Mouse (Mus musculus) liver, embryonic 16.5 days (tissue): ENCODE measurements around the gene Lpcat1. TPM values are rescaled to one million over a fixed set of nuclear protein-coding genes. Genes with fewer than 3 reads are reported as not detected.

Experiments
- ATAC-seq: fragments of 200-750 bp; cut with Nextera tagmentation; 2 replicates; pipeline ENCODE4 v1.8.0; 2017; ENCODE audit warnings: low read depth, mild to moderate bottlenecking, moderate number of reproducible peaks, moderate library complexity
- H3K27ac ChIP-seq: fragments of 300-500 bp; sonication (generic); 2 replicates; pipeline ENCODE4 v1.5.1; 2014; ENCODE audit warnings: mild to moderate bottlenecking, low read length
- H3K27me3 ChIP-seq: fragments of 300-500 bp; sonication (generic); 2 replicates; pipeline ENCODE4 v1.6.1; 2014; ENCODE audit warnings: low read depth, low read length, mixed read lengths; ENCODE audit not compliant: control insufficient read depth, insufficient read depth
- H3K36me3 ChIP-seq: fragments of 300-500 bp; sonication (generic); 2 replicates; pipeline ENCODE4 v1.6.1; 2014; ENCODE audit warnings: mild to moderate bottlenecking; ENCODE audit not compliant: control insufficient read depth, insufficient read depth
- H3K4me1 ChIP-seq: fragments of 300-500 bp; sonication (generic); 2 replicates; pipeline ENCODE4 v1.6.1; 2014; ENCODE audit warnings: low read depth, low read length, mixed read lengths; ENCODE audit not compliant: control insufficient read depth
- H3K4me2 ChIP-seq: fragments of 300-500 bp; sonication (generic); 2 replicates; pipeline ENCODE4 v1.6.1; 2014; ENCODE audit warnings: low read depth, low read length, mixed read lengths
- H3K4me3 ChIP-seq: fragments of 300-500 bp; sonication (generic); 2 replicates; pipeline ENCODE4 v1.5.1; 2014; ENCODE audit warnings: low read depth, mild to moderate bottlenecking, low read length
- H3K9ac ChIP-seq: fragments of 300-500 bp; sonication (generic); 2 replicates; pipeline ENCODE4 v1.6.1; 2014; ENCODE audit warnings: low read depth, low read length
- H3K9me3 ChIP-seq: fragments of 300-500 bp; sonication (generic); replicated peaks from 2 replicates; pipeline ENCODE4 v1.6.1; 2016; ENCODE audit warnings: low read length; ENCODE audit not compliant: control insufficient read depth
- WGBS: fragments of 180-500 bp; shearing (Covaris S2); extraction: QIAGEN DNeasy Blood & Tissue Kit; methylation state at CpG from one replicate; pipeline ENCODE4 v1.1.7; 2014; ENCODE audit not compliant: insufficient replicate concordance; 5-methylcytosine and 5-hydroxymethylcytosine counted together
- polyA plus RNA-seq: library from polyadenylated mRNA; unstranded; fragments of >200 nt; fragmentation: Nextera tagmentation; extraction: Ambion mirVana; gene quantifications from 2 replicates; pipeline ENCODE4 v1.2.1, GENCODE M21; 2015

The Lpcat1 gene
- 59.4 and 64.7 TPM in 2 replicates for polyA plus RNA-seq

DNA sequence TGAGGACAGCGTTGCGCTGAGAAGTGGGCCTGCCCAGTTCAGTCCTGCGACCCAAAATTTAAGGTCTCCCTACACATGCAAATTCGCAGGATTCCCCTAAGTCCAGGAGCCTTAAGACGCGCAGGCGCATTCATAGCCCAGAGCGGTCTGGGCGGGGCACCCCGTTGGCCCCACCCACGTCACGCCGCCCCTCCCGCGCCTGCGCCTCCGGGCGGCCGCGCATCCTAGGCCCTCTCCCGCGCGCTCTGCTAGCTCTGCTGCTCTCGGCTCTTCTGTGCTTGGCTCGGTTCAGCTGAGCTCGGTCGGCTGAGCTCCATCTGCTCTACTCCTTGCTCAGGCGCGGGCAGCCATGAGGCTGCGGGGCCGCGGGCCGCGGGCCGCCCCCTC lies at the start of gene Lpcat1:
Lpcat1 (plus strand) TSS at position 164 of the 387 bp plus-strand sequence.
- Histone ChIP-seq H3K4me1 (peaks cover 43% of the 10 kb centered on the region), H3K27me3 (no peaks in the 10 kb centered on the region)
- WGBS = under 1% methylated on average over 35 of the region's 35 CpGs

DNA sequence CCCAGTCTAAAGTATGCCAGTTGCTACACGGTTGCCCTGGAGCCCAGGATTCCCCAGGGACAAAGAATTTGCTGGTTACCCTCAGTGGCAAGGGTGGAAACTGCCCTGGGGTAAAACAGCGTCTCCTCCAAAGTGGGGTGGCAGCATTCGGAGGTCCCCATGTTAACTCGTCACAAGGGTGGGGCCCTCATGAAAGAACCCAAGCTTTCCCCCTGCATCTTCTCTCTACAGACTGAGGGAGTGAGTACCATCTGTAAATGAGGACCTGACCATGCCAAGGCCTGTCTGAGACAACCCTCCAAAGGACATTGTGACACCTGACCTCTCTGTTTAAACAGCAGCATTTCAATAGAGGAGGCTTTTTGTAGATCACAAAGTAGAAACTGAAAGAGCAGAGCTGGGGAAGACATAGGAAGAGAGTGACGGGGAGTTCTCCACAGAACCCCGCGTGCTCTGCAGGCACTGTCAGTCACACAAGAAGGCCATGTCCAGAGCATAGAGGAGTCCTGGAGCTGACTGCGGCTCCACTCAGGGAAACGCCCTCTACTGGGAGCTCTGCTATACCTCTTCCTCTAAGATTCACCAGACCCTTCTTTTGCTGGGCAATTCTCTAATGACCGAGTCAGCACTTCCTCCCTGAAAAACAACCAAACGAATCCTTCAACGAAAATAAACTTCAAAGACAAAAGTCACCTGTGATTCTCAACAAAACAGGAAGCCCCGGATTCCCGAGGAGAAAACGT lies 49.3 kb upstream of the Lpcat1 start:
- no peak overlapping the region for H3K9ac ChIP-seq
- WGBS = 28% methylated on average over 15 of the region's 15 CpGs
- H3K4me3 ChIP-seq = no peak overlapping the region
- ATAC-seq = no peak
- no peak overlapping the region for H3K4me2 ChIP-seq
- no peaks in the 10 kb centered on the region; the same call in none of the 2 replicates for H3K27me3 ChIP-seq
- H3K9me3 ChIP-seq = no peaks in the 10 kb centered on the region
- no peaks in the 10 kb centered on the region; the same call in 1 of the 2 replicates for H3K4me1 ChIP-seq
- H3K36me3 ChIP-seq = no peaks in the 10 kb centered on the region
- no peak overlapping the region for H3K27ac ChIP-seq

More for the DNA sequence above, at the start of gene Lpcat1:
- Histone ChIP-seq H3K4me3 (peak within 1 kb of the TSS; percentile 96), H3K9ac (peak within 1 kb of the TSS; percentile 97), H3K36me3 (peaks cover 8% of the 10 kb centered on the region), H3K27ac (peak within 1 kb of the TSS; percentile 98), H3K9me3 (no peaks in the 10 kb centered on the region), H3K4me2 (peak within 1 kb of the TSS; percentile 73)
- ATAC-seq = peak; percentile 92

GRCm38 (mm10) chr13:73418297-73418696 lies 48.7 kb upstream of the Lpcat1 start:
- H3K4me2 ChIP-seq = no peak overlapping the region

DNA sequence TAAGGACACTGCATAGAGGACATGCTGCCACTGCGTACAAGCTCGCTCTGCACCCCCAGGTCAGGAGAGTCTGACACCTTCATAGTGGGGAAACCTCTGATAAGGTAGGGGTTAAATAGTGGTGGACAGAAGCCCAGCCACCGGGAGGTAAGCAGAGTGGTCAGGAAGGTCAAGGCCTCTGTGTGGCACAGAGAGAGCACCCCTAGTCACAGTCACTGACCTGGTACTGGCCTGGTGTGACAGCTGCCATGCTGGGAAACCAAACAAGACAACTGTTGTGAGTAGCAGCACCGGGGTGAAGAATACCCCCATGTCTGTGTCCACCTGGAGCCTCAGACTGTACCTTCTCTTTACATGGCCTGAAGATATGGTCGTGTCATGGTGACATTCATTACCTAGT lies 47.8 kb upstream of the Lpcat1 start:
- Histone ChIP-seq H3K9ac (no peak overlapping the region), H3K4me2 (no peak overlapping the region), H3K27ac (no peak overlapping the region), H3K9me3 (no peaks in the 10 kb centered on the region), H3K4me1 (no peaks in the 10 kb centered on the region; the same call in 1 of the 2 replicates), H3K4me3 (no peak overlapping the region), H3K36me3 (no peaks in the 10 kb centered on the region), H3K27me3 (peaks cover 4% of the 10 kb centered on the region)
- ATAC-seq = no peak
- 60% methylated on average over 5 of the region's 5 CpGs for WGBS

More at GRCm38 (mm10) chr13:73418297-73418696, 48.7 kb upstream of the Lpcat1 start:
- H3K4me3 ChIP-seq = no peak overlapping the region
- H3K36me3 ChIP-seq = no peaks in the 10 kb centered on the region
- H3K27me3 ChIP-seq = peaks cover 4% of the 10 kb centered on the region
- no peaks in the 10 kb centered on the region for H3K9me3 ChIP-seq
- no peak for ATAC-seq
- H3K27ac ChIP-seq = no peak overlapping the region
- 65% methylated on average over 12 of the region's 12 CpGs for WGBS
- H3K9ac ChIP-seq = no peak overlapping the region
- H3K4me1 ChIP-seq = no peaks in the 10 kb centered on the region; the same call in 1 of the 2 replicates

DNA sequence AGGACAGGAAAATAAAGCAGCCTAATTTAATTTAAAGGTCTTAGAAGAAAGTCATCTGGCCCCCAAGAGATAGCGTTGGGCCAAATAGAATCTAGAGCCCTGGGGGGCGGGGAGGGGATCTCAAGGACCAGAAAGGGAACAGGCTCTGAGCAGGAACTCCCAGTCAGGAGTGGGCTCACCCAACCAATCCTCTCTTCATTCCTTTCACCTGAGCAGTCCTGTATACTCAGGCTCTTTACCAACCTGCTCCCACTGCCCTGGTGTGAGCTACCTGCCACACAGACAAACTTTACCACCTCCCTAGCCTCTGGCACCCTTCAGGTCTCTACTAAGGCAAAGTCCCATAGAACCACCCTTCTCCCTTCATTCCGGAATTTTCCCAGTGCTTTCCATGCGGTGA lies 44.0 kb upstream of the Lpcat1 start:
- H3K27ac ChIP-seq = no peak overlapping the region
- no peaks in the 10 kb centered on the region for H3K9me3 ChIP-seq
- H3K27me3 ChIP-seq = peaks cover 4% of the 10 kb centered on the region
- H3K9ac ChIP-seq = no peak overlapping the region
- no peak for ATAC-seq
- H3K4me2 ChIP-seq = no peak overlapping the region
- no peak overlapping the region for H3K4me3 ChIP-seq
- no peaks in the 10 kb centered on the region for H3K36me3 ChIP-seq
- 44% methylated on average over 4 of the region's 4 CpGs for WGBS
- H3K4me1 ChIP-seq = peaks cover 9% of the 10 kb centered on the region; the same call in 1 of the 2 replicates

- Histone ChIP-seq H3K27ac (no peak overlapping the region), H3K9me3 (no peaks in the 10 kb centered on the region), H3K4me3 (no peak overlapping the region), H3K9ac (no peak overlapping the region), H3K4me2 (no peak overlapping the region), H3K36me3 (no peaks in the 10 kb centered on the region), H3K4me1 (peaks cover 9% of the 10 kb centered on the region; the same call in 1 of the 2 replicates), H3K27me3 (peaks cover 4% of the 10 kb centered on the region)
- no peak for ATAC-seq
- 49% methylated on average over 6 of the region's 6 CpGs for WGBS
Observed at GRCm38 (mm10) chr13:73425035-73425434, 42.0 kb upstream of the Lpcat1 start.

DNA sequence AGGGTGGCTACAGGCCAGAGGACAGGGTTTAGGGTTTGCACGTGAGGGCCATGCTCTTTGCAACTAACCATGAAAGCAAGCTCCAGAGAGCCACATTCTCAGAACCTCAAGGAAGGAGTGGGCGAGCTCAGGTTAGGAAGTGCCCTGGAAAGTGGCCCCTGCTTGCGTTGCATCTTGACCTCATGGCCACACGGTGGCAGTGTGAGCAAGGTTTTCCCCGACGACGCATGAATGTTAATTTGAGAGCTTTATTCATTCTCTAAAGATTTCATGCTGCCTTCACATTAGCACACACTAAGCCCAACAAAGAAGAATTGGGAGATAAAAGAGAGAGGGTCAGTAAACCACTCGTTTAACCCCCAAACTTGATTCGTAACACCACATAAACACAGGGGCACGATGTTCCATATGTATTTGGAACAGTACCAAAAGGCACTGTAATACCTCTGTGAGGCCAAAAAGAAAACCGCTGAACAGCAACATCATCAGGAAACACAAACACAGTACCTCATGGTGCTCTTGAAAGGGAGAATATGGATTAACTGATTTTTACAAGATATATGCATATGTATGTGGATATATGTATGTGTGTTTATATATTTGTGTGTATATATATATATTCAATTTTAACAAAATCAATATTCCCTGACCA lies 41.0 kb upstream of the Lpcat1 start:
- H3K4me2 ChIP-seq = no peak overlapping the region
- ATAC-seq = no peak

DNA sequence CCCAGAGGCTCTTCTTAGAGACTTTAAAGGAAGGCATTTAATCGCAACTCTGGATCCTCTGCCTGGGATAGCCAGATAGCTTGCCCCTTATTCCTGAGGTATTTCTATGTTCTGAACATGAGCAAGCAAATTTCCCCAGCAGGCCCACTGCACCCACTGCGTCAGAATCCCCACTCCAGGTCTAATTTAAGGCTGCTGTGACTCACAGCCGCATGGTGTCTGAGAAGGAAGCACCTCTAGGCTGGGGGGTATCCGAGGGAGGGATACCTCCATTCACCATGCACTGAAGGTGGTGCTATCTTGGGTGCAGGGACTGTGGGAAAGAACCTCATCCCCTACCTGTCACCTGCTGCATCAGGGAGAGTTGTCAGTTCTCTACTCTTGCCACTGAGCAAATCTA lies 40.4 kb upstream of the Lpcat1 start:
- Histone ChIP-seq H3K27ac (no peak overlapping the region), H3K9me3 (no peaks in the 10 kb centered on the region), H3K27me3 (peaks cover 4% of the 10 kb centered on the region), H3K4me1 (peaks cover 9% of the 10 kb centered on the region; the same call in 1 of the 2 replicates), H3K4me2 (no peak overlapping the region), H3K9ac (peak overlapping the region; percentile 33), H3K36me3 (no peaks in the 10 kb centered on the region), H3K4me3 (no peak overlapping the region)
- 82% methylated on average over 4 of the region's 4 CpGs for WGBS
- no peak for ATAC-seq

More for the DNA sequence above, 41.0 kb upstream of the Lpcat1 start:
- no peaks in the 10 kb centered on the region for H3K36me3 ChIP-seq
- H3K27me3 ChIP-seq = peaks cover 4% of the 10 kb centered on the region
- peaks cover 9% of the 10 kb centered on the region; the same call in 1 of the 2 replicates for H3K4me1 ChIP-seq
- no peak overlapping the region for H3K27ac ChIP-seq
- no peaks in the 10 kb centered on the region for H3K9me3 ChIP-seq
- no peak overlapping the region for H3K4me3 ChIP-seq
- 13% methylated on average over 11 of the region's 11 CpGs for WGBS
- H3K9ac ChIP-seq = no peak overlapping the region
